Mouse (Mus musculus): ENCODE data around the gene Gas2.

Gas2 gene

DNA sequence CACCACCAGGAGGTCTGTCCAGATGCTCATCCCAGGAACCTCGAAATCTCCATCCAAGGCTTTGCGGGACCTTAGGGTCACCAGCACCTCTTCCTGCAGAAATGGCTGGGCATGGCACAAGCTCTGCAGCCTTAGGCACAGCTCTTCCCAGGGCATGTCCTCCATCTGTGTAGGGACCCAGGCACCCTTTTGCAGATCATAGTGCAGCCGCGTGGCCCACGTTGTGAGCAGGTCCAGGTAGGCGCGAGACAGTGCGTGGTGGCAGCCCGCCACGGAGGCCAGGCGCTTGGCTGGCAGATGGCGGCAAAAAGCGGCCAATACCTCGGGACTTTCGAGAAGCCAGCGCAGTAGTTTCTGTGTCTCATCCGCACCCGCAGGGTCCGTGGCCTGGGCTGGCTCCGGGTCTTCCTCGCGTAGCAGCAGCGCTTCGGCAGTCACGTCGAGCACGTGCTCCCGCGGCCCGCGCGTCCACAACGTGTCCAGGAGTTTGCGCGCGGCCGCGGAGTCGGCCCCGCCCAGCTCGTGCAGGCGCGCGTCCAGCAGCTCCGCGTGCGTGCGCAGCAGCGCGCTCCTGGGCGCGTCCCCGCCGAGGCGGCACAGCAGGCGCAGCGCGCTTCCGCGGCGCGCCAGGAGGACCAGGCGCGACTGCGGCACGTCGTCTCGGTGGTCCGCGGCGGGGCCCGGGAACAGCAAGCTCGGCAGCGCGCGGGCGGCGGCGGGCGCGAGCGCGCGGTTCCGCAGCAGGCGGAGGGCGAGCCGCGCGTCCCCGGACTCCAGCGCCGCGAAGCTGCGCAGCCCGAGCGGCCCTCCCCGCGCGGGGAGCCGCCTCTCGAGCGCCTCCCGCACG lies at the start of gene Gas2:
Gene Gas2, plus strand, starts transcription at position 766 of the 847 bp plus-strand sequence.
- 3% methylated on average over 105 of the region's 105 CpGs for WGBS

DNA sequence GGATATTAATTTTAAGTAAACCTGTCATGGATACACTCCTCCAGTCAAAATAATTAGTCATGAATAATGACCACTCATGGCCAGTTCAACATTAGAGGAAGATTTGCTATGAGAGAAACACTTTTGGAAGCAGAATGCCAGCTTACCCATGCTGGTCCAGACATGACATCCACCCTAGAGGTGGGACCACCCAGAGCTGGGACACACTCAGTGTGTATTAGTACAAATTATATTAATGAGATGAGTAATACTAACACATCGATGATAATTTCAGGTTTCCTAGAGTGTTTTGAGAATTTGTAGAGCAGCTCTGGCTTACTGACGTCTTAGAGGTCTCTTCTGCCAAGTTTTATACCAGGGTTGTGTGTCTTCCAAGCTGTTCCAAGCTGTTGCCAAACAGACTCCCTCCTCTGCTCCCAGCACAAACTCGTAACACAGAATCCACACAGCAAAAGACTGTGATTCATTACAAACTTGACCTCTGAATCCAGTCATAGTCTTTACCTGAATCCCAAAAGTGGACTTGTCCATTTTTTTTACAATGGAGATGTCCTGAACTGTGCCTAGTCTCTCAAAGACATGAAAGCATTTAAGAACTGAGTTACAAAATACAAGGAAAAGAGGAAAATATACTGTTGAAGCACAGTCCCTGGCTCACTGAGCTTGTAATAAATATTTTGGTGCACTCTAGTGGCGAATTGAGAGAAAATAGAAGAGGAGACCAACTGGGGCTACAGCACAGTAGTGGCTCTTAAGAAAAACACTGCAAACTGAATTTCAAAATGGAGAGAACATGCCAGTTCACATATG lies 46.1 kb upstream of the Gas2 start:
- WGBS = 26% methylated on average over 4 of the region's 4 CpGs

DNA sequence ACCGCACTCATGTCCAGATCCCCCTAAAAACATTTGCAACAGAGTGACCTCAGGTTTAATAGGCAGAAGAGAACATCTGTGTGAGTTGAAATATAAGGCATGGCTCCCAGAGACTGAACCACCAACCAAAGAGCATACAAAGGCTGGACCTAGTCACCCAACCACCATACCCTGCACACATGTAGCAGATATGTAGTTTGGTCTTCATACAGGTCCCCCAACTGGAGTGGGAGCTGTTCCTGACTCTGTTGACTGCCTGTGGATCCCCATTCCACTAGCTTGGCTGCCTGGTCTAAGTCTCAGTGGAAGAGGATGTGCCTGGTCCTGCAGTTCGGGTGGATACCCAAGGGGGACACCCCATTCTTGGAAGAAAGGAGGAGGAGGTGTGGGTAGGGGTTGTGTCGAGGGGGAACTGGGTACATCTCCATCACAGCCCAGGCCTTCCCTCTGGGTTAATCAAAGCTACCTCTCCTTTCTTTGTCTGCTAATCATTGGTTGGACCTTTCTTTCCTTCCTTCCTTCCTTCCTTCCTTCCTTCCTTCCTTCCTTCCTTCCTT lies 45.5 kb upstream of the Gas2 start:
- WGBS = 68% methylated on average over 3 of the region's 3 CpGs

DNA sequence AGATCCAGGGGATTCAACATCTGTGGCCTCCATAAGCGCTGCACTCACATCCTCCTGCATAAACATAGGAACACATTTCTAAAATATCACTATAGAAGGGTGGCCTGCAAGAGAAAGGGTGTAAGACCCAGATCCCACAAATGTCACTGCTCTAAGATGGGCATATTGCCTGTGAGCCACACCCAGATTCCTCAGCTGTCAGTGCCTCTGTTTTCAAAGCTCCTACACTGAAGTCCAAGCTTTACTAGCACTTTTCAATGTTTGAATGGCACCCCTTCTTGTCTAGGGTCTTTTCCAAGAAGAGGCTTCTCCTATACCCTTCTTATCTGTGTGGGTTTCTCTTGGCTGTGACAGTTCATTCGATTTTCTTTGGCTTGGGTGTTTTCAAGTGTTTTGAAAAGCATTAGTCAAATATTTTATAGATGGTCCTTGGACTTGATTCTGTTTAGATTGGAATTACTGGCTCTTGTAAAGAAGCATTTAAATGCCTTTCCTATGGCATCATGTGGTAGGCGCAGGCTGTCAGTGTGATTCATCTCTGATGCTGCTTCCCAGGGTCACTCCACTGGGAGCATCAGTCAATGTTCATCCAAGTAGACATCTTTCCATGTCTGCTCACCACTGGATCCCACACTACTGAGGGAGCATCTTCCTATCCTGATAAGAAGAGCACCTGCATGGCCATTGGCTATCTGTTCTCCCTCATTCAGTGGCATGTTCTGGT lies 43.4 kb upstream of the Gas2 start:
- WGBS = 72% methylated on average over 3 of the region's 3 CpGs

DNA sequence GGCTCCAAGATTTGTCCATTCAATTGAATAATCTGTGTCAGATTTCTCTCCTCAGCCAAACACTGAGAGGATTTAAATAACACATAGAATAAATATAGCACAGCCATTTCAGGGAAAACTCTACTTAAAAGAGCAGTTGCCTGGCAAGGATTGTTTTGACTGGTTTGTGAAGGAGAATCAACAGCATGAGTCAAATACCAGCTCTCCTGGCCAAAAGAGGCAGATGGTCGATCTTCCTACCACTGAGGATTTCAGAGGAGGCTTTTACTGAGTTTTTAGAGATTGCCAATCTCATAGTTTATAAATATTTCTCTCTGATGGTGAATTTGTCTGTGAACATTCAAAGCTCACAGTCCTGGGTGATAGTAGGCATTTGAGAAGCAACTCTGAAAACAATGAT lies 41.9 kb upstream of the Gas2 start:
- WGBS = 21% methylated on average over 1 of the region's 1 CpGs

DNA sequence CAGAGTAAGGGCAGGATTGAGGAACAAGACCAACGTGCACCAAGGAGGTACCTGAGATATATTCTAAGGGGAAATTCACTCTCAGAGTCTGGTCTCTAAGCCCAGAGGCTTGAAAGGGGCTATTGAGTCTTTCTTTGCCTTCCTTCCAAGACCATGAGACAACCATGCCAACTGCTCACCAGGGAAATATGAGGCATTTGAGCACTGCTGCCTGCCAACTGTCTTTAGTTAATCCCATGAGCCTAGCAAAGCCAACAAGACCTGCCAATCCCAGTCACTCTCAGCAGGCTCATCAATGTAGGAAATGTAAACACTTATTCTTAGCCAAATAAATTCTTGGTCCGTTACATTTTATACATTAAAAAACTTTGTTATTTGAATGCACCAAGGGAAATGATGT lies 40.3 kb upstream of the Gas2 start:
- 56% methylated on average over 2 of the region's 2 CpGs for WGBS

DNA sequence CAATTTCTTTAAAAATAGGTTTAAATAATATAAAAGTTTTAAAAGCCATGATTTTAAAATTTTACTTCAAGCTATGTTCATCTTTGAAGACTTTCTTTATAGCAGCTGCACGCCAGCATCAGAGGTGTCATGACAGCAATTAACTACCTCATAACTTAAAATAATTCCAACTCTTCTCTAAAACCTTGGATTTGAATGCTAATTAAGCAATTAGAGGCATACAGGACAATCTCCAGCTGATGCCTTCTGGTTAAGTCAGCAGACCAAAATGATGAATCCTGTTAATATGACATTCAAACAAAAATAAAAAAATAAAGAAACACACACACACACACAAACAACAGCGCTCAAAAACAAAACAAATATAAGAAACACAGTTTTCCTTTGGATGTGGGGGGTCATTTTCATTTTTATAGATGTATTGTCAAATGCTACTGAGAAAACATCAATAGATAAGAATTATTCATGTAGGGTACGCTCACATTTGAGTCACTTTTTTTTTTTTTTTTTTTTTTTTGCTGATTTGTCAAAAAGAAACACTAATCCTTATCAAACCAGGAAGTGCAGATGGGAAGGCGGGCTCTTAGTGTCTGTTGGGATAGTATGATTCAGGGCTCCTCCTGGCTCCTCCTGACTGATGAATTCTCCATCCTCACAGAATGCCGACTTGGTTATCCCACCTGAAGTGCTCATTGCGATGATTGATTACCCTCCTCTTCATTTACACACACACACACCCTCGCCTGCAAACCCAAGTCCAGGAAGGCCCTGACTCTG lies 38.1 kb upstream of the Gas2 start:
- WGBS = 77% methylated on average over 7 of the region's 7 CpGs

DNA sequence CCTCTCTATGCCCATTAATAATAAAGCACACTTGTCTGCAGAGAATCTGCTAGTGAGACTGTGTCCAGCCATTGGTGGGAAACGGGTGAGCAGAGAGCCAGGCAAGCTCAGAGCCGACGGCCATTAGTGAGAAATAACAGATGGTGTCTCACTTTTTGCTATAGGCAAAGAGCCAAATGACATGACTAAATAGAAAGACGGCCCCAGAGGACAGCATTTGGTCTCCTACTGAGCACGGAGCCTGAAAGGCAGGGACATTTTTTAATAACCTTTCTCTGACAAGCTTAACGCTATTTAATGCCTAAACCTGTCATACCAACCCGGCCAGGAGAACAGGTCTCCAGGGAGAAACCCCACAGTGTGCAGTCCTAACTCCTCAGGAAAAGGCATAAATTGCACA lies 29.9 kb upstream of the Gas2 start:
- 44% methylated on average over 7 of the region's 7 CpGs for WGBS

DNA sequence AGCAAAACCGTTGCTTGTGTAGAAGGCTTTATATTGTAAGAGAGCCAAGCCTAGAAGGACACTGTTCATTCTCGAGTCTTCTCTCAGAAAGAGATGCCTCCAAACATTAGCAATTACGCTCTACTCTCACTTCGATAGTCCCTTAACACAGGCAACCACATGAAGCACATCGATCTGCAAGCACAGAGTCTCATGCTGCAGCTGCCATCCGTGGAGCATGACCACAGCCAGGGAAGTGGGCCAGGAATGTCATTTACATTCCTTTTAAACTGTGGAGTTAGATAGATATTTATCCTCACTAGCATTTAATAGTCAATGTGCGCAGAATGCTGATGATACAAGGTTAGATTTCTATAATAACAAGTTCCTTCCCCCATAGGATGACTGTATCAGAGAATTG lies 21.3 kb upstream of the Gas2 start:
- WGBS = 60% methylated on average over 7 of the region's 7 CpGs

DNA sequence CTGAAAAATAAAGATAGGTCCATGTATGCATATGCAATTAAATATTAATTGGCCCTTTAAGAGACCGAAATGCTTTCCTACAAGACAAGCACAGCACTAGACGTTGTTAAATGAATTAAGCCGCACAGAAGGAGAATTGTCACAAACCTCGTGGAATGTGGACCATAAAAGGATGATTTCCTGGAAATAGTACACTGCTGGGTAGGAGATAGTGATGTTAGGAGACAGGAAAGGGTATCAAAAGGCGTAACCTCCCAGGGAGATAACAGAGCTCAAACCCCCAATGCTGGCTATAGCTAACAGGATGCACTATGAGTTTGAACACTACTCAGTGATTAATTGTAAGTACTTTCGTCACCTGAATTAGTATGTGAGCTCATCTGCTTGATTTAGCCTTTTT lies 10.9 kb upstream of the Gas2 start:
- WGBS = 80% methylated on average over 6 of the region's 6 CpGs

DNA sequence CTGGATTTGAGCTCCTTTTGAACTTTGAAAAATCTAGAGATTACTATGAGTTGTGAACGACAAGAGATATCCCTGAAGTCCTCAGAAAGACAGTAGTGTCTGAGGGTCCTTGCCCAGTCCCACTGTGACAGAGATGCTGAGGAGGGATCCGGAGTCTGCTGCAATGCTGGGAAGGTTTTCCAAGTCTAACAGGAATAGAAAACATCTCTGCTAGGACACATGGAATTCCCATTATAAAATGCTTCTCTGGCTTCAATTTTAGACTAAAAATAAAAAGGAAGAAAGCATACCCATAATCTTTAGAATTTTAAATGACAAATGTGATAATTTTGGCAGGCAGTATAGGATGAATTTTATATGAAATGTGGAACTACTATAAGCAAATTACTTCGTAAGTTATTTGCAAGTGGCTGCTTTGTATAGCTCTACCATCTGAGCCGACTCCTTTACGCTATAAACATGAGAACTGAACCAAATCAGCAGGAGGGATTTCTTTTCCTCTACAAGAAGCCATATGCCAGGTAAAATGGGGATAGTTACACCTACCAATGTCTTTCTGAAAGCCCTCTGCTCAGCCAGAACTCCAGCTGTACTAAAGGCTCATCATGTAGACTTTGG lies 9.8 kb upstream of the Gas2 start:
- 52% methylated on average over 5 of the region's 5 CpGs for WGBS

DNA sequence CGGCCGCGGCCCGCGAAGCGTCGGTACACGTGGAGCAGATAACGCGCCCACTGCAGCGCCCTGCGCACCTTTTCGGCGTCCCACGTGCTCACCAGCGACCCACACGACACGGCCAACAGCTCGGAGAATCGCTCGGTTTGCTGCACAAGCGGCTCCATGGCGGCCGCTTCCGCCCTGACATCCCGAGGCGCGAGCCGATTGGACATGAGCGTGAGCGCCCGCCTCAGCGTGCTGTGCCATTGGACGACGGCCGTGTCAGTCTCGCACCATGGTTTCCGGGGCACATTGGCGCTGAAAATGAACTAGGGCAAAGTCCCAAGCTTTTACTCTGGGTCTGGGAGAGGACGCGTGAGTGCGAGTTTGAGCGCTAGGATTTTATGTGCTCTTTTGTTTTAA lies 280 bp downstream of the Gas2 start, which contains the start of gene Fancf:
Gene Fancf, minus strand, starts transcription at position 171 of the 396 bp plus-strand sequence.
- under 1% methylated on average over 43 of the region's 43 CpGs for WGBS

DNA sequence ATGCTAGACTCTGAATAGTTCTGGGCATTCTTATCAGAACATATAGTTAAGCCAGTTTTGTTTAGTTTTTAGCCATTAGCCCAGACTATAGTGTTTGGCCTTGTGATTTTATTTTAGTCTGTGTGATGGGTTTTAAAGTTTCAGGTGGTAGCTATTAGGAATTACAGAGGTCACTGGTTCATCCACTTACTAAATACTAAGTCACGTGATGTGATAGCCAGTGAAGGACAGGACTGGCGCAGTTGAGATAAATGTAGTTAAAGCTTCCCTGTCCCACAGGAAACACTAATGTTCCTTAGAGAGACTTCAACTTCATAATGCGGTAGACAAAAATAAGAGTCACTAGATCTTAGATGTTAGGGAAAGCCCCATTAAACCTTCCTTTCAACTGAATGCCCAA lies 1.0 kb downstream of the Gas2 start:
- 74% methylated on average over 3 of the region's 3 CpGs for WGBS

DNA sequence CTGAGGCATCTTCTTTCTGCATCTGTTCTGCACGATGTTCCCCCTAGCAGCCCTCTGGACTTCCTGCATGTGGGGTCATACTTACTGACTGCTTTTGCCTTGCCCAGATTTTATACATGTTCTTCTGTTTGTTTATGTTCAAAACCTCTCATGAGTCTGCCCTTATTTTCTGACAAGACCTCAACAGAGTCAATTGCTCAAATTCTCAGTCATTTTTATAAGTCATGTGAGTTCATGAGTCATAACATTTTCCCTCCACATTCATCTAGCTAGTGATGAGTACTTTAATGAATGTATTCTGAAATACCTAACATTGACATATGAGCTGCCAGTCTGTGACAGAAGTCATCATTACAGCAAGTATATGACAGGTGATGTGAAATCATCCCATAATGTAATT lies 3.5 kb downstream of the Gas2 start:
- 72% methylated on average over 1 of the region's 1 CpGs for WGBS

DNA sequence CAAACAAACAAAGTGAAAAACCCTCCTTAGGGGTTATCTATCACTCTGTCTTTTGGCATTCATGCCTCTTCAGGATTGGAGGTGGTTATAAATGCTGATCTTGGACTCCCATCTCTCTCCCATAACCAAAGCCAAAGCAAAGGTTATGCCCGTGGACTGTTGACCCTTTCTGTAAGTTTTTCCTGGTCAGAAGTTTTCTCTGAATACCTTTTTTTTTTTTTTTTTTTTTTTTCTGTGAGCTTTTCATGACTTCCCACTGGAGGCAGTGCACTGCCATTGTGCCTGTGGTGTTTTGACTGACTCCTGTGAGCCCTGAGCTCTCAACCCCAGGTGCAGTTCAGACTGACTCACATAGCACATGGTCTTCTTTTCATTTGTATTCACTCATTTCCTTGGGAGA lies 6.2 kb downstream of the Gas2 start:
- WGBS = 94% methylated on average over 1 of the region's 1 CpGs

DNA sequence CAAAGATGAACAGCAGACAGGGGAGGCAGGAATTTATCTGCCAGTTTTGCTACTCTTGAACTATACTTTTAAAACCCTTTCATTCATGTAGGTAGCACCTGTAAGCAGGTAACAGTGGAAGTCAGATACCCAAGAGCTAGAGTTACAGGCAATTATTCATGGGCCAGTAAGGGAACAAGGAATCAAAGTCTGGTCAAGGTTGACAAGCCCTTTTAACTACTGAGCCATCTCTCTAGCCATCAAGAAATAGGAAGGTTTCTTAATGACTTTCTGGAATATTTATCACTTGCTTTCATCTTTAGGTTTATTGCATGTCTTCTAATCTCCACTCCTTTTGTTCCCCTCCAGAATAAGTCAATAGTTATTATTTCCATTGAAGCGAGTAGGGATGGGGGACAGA lies 10.2 kb downstream of the Gas2 start:
- 81% methylated on average over 1 of the region's 1 CpGs for WGBS

DNA sequence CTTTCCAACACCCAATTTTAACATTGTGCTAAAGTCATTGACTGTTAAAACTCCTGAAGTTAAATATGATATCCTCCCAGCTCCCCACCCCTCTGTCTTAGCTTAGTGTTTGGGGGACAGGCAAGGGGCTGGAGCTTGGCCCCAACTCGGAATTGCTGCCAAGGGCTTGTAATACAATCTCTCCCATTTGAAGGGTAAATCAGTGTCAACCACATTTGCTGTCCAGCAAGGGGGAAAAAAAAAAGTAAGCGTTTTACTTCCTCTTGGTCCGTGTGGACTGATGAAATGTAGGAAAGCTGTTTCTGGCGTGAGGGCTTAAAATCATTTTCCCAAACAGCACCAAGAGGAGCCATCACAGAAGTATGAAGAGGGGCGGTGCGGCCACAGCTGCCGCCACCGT lies 16.9 kb downstream of the Gas2 start:
- 4% methylated on average over 8 of the region's 8 CpGs for WGBS

DNA sequence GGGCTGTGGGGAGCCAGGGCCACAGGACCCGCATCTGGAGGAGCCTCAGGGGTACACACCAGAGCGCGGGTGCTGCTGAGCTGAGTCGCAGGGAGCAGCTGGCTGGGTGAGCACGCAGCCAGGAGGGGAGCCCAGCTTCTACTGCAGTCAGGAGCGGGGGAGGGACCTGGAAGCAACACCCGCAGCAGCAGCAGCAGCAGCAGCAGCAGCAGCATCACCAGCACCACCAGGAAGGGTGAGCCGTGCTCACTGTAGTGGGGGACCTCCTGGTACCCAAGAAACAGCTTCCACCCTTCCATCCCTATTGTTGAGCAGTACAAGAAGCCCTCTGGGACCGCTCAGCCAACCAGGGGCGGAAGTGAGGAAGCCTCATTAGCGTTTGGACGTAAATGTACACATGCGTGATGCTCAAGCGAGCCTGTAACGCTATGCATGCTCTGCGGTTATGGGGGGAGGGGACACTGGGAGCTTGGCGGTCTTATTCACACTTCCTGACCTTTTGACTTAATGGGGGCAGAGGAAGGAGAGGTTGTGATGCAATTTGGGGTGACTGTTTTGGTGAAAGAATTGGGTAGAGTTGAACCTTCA lies 17.4 kb downstream of the Gas2 start:
- 0% methylated on average over 17 of the region's 17 CpGs for WGBS

DNA sequence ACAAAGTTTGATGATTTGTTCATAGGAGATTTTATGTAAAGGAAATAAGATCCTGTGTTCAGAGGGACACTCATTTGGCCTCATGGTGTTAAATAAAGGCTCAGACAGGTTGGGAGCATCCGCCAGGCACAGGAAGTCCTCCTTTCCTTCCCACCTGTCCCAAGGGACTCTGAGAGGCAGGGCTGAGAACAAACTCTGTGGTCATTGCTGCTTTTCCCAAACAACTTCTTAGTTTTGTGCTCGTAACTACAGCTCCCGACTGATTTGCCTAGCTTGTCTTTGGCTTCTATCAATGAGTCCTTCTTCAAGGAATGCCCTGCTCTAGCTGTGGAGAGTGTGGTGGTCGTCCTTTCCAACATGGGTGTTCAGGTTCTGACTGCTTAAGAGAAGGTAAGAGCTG lies 18.3 kb downstream of the Gas2 start:
- WGBS = 82% methylated on average over 4 of the region's 4 CpGs

DNA sequence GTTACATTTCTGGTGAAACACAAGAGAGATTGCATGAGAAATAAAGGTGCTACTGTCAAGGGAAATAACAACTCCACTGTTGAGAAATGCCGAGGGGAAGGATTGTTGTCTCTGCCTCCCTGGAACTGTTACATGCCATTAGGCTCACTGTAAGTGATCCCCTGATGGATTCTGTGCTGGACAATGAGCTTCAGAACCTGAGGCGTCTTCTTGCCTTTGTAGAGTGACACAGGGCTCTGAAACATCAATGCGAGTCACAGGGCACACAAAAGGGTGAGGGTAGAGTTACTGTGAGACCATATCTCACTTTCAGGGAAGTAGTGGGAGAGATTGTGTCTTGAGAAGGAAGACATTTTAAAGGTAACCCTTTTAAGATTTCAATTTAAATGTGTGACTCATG lies 23.5 kb downstream of the Gas2 start:
- WGBS = 75% methylated on average over 3 of the region's 3 CpGs

All from cerebral cortex, adult 2 months (tissue).